Mouse (Mus musculus) lung, postnatal 14 days (tissue): Measurements from ENCODE around the gene P3h2.
A peak's percentile ranks its signal among the peaks of the same experiment; 100 is the strongest.

ENCODE experiments used
- DNase-seq: peaks from one replicate; pipeline ENCODE4 v3.0.0; 2021

The P3h2 gene

DNA sequence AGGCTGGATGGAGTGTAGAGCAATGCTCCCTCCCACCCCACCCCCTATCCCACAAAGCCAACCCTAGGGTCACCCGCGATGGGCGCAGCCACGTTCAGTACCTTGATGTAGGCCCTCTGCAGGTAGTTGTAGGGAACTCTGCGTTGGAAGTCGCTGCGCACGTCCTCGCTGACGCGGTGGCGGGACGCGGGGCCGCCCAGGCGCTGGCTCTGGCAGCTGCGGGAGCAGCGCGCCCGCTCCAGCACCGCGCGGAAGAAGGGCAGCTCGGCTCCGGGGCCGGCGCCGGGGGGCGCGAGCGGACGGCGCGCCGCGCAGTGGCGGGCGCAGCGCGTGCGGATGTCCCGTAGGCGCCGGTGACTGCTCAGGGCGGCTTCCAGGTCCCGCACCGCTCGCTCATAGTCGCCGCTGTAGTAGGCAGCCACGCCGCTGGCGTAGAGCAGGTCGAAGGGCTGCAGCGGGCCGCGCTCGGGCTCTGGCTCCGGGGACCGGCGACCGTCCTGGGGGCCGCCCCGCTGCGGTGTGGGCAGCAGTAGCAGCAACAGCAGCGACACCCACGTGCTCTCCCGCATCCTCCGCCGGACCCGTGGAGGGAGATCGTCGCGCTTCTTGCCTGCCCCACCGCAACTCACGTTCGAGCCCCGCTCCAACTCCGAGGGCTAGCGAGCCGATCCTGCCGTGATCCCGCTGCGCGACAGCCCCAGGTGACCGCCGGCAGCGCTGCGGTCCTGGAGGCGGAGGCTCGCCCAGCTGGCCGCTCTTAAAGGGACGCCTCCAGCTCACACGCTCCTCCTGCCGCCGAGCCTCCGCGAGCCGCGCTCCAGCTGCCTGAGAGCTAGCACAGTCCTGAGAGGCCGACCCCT is at the start of gene P3h2:
Gene P3h2 (minus strand): TSS at position 670 of the 860 bp plus-strand sequence.
- DNase-seq: peak; percentile 62

DNA sequence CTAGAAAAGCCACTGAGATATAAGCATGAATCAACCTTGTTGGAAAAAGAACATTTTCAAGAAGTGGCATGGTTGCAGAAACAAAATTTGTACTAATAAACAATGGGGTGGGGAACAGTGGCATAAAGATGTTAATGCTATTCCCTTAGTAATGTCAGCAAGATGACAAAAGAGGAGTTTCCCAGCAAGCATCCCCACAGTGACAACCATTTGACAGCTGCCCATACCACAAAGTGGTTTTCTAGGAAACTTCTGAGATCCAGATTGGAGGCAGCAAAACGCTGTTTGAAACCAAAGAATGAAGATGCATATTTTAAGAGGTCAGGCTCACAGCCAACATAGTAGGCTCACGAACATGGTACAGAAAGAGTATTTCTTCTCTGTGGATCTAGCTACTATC is 46.7 kb upstream of the P3h2 start:
- no peak for DNase-seq

DNA sequence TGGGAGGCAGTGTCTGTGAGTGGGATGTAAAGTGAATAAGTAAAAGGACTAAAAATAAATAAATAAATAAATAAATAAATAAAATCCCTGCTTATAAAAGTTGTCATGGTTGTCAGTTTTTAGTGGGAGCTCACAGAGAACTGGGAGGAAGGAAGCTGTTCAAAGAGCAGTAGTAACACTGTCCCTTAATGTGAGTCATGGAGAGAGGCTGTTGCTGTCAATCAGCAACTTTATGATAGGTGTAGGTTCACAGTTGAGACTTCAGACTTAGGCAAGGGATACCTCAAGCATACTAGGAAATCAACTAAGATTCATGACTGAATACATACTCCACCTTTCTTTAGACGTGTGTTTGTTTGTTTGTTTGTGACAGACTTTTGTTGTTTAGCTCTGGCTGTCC is 45.4 kb upstream of the P3h2 start:
- DNase-seq: no peak

DNA sequence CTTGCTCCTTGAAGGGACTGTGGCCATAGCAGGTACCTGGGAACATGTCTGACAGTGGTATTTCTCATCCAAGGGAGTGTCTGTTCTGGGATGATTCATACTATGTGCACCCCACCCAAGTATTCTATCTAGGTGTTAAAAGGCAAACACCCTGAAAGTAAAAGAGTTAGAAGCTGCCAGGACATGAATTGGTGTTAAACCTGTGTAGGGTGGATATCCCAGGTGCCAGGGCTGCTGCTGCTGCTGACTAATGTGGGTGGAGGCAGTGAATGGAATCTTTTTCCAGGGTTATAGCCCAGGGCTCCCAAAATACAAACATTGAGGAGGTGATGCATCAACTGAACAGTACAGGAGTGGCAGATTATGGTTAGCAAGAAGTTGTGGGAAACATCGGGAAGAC is 41.3 kb upstream of the P3h2 start:
- DNase-seq: no peak

DNA sequence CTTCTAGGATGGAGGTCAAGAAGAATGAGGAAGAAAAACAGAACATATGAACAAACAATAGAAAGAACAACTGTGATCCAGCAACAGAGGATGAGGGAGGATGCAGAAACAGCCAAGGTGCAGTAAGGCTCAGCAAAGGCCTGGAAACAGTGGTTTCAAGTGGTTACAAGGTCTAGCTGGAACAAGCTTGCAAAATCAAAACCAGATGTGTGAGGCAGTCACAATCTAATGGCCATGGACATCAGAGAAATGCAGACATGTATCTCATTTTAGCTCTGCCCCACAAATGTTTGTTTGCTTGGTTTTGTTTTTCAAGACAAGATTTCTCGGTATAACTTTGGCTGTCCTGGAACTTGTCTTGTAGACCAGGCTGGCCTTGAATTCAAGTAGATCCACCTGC is 25.5 kb upstream of the P3h2 start:
- DNase-seq: no peak

DNA sequence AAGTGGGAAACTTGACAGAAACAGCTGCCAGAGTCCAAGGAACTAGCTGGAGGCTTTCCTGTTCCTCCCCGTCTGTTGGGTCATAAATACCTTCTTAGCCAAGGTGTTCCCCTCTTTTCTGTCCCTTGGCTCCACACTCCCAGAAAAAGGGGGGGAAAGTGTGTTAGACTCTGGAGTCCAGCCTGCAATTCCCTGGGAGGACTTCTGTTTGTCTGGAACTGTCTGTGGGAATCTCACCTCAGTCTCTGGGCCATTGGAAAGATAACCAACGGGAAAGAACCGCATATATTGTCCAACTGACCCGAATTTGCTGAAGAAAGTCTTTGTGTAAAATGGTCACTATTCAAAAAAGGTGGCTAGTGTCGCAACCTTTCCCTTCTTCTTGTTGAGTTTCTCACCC is 1.0 kb upstream of the P3h2 start:
- DNase-seq: no peak

DNA sequence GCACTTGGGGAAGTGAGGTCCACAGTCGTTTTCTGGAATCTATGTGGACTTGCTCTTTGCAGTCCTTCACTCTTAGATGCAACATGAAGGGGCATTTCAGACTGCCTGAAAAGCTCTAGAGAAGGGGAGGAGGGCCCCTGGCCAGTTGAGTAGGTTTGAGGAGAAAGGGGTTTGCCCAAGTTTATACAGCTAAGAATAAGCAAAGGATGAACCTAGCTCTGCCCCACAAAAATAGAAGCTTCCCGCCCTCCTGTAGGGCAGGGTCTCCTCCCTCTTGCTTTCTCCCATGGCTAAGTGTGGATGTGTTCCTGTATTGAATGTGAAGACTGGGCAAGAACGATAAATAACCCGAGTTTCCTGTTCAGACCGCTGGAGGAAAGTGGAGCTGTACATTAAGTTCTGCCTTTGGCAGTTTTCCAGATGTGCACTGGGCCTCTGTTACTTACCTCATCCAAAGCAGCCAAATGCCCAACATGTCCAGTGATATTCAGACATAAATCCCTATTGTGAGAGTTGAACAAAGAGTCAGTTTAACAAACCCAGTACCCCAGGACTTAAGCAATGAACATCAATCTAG is 545 bp upstream of the P3h2 start:
- DNase-seq: no peak

DNA sequence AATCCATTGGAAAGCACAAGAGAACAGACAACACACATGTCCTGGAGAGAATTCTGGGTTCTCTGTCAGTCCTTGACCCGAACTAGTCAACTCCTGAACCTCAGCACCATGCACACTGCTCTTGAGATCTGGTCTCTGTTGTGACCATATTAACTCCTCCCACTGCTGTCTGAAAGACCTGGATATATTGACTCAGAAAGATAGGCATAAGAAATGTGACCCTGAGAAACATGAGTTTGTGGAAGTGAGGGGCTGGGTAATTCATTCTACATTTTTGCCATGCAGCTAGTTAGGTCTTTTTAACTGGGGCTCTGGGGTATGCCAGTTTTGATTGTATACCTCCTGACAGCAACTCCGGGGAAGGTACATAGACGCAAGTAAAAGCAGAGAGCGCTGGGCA is 1.3 kb downstream of the P3h2 start:
- DNase-seq: no peak

DNA sequence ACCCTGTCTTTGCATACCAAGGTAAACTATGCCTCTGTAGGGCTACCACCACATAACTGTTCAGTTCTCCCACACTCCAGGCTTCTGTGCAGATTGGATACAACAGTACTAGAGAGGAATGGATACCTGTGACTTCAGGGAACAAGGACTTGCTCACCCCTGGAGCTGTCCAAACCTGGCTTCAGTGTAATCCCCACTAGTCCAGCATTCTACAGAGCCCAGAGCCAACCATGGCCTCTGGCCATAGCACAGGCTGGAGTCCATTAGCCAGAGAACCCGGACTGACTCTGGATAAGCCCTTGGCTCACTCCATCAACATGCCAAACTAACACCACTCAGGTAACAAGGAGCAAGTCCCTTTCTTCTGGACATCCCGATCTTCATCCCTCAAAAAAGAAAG is 2.7 kb downstream of the P3h2 start:
- no peak for DNase-seq

DNA sequence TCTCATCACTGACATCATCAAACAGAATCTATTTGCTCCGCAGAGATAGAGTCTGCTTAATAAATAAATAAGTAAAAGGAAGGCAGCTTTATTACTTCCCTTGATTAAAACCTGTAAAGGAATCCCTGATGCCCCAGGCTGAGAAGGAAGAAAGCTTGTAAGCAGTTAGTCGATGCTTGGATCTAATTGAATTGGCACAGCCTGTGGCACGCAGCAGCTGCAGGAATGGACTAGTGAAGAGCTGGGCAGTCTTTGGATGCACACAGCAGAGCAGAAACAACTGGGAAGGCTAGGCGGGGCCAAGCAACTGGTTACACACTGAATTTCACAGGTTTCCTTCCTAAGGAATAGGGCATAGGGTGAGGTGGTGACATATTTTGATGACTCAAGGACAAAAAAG is 5.4 kb downstream of the P3h2 start:
- no peak for DNase-seq

DNA sequence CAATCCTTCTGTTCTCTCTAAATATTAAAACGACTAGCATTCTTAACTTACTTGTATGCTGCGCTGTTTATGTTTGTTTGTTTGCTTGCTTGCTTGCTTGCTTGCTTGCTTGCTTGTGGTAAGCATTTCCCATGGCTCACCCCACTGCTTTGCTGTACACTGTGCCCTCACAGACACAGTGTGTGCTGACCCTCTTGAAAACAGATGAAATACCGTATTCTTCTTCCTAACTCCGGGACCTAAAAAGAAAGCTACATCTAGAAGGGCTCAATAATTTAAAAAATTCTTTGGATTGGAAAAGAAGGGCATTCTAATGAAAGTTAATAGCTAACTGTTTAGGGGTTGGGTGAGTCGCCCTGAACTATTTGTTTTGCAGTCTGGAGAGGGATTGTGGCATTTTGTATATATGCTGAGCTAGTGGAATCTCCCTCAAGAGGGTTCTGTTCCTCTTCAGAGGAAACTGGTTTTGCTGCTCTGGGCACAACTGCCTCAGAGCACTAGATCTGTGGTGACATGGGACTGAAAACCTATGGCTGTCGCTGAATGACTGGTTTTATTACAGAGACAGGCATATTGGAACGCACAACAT is 9.8 kb downstream of the P3h2 start:
- DNase-seq: peak; percentile 28

DNA sequence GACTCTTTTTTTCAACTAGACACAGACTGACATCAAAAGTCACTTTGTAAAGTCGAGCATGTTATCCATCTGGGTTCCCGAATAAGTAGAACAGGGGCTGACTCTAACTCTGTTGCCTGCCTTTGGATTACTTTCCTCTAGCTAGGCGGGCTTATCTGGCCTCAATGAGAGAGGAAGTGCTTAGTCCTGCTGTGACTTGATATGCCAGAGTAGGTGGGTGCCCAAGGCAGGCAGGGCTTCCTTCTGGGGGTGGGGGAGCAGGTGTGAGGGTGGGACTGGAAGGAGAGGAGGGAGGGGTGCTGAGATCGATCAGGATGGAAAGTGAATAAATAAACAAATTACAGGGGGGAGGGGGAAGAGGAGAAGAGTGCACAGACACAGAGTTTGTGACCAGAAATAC is 11.7 kb downstream of the P3h2 start:
- DNase-seq: no peak

DNA sequence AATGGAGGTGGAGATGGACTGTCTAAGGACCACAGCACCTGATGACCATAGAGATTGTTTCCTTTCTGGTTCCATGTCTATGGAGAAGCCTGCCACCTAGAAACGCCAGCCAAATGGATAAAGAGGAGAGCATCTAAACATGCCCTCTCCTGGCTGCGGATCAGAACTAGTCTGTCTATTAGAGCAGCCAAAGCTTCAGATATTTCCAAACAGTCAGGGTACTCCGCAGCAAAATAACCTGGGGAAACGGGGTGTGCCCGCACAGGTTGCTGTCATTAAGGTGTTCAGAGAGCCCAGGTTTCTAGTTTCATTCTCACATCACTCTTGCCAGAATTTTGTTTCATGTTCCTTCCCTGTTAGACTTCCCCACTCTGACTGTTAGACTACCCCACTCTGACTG is 16.6 kb downstream of the P3h2 start:
- DNase-seq: no peak

DNA sequence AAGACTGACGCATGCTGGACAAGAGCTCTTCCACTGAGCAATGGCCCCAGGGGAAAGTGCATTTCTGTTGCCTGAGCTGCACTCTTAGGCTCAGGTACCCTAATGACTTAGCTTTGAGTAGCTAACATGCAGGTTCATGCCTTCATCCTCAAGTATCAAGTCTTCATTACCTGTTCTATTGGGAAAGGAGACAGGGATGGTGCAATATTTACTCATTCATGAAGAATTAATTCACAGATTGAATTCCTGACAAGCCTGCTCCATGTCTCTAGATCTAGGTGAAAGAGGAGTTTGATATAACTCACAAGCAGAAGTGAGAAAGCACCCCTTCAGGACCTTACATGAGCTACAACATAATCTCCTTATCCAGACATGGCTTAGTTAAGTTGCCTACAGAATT is 17.3 kb downstream of the P3h2 start:
- DNase-seq: no peak

DNA sequence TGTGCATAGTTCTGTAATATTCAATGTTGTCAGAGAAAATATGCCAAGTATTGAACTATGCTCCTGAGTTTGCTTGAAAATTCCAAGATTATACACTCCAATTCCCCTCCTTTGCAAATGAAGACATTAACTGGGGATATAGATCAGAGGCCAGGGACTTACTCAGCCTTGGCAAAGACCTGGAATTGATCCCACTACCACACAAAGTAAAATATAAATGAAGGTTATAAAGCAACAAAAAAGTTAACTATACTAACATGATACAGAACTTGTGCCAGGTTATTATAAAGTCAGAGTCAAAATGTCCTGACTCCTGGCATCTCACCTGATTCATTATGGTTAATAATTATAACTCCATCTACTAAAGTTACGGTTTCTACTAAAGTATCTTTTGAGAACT is 18.6 kb downstream of the P3h2 start:
- DNase-seq: no peak

DNA sequence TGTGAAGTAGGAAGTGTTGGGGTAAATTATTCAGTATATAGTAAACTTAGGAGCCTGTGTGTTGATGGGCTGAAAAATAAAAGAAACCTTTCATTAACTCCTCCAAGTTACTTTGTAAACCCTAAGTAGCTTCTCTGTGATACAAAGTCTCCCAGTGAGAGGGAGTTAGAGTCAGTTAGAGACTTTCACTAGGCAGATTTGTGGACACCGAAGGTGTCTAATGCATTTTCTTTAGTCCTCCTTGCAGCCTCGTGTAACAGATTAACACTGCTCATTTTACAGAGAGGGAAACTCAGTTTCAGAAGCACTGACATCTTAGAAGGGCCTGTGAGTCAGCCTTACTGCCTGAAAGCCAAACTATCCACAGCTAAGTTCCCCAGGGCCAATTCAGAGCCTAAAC is 20.4 kb downstream of the P3h2 start:
- no peak for DNase-seq

DNA sequence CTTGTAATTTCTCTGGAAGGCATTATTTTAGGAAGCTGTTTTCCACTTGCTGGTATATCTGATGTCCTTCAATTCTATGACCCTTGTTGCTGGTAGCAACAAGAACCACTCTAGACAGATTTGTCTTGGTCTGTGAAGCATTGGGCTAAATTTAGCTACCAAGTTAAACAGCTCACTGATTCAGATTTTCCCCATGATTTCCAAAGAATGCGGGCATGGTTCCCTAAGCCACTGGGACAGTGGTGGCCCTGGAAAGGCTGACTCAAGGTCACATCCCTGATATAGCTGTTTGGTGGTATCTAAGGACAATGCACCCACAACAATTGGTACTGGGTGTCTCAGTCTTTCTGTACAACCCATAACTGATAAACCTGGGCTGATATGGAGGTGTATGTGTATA is 22.8 kb downstream of the P3h2 start:
- no peak for DNase-seq

DNA sequence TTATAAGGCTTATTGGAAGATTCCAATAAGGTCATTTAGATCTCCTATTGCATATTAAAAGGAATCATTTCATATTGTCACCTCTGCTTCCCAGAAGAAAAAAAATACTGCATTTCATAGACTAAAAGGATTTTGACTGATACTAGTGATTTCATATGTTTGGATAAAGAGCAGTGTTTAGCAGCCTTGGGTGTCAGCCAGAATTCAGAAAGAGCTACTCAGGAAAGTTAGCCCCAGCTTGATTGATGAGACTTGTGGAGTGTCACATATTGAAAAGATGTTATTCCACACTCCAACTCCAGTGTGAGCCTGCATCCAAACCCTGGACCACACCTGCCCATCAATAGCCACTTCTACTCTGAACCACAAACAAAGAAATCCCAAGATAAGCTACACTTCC is 23.2 kb downstream of the P3h2 start:
- DNase-seq: no peak

DNA sequence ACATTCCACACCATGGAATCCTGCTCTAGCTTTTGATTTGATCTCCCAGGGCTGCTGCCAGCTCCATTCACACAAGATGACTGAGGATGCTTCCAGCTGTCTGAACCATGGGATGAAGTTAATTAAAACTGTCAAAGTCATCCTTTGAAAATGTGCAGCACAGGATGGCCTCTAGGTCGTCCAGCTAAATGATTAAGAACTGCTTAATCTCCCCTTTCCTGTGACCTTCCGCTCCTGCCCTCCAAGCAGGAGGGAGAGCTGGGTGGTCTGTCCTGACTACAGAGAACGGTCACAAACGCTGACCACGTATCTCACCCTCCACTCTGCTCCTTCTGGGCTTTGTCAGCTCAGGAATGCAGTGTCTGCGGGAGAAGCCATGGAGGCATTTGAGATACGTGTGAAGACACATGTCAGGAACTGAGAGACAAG is 26.6 kb downstream of the P3h2 start:
- no peak for DNase-seq

DNA sequence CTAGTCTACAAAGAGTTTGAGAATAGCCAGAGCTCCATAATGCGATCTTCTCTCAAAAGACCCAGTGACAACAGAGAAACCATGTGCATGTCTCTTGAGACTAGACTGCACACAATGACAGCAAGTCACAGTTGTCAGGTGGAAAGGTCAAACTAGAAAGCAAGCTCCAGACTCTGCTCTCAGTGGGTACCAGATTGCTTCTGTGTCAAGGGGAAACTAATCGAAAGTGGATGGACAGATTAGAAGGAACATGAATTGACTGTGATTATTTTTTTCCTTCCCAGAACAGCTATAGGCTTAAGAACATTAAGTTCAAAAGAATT is 27.5 kb downstream of the P3h2 start:
- no peak for DNase-seq

DNA sequence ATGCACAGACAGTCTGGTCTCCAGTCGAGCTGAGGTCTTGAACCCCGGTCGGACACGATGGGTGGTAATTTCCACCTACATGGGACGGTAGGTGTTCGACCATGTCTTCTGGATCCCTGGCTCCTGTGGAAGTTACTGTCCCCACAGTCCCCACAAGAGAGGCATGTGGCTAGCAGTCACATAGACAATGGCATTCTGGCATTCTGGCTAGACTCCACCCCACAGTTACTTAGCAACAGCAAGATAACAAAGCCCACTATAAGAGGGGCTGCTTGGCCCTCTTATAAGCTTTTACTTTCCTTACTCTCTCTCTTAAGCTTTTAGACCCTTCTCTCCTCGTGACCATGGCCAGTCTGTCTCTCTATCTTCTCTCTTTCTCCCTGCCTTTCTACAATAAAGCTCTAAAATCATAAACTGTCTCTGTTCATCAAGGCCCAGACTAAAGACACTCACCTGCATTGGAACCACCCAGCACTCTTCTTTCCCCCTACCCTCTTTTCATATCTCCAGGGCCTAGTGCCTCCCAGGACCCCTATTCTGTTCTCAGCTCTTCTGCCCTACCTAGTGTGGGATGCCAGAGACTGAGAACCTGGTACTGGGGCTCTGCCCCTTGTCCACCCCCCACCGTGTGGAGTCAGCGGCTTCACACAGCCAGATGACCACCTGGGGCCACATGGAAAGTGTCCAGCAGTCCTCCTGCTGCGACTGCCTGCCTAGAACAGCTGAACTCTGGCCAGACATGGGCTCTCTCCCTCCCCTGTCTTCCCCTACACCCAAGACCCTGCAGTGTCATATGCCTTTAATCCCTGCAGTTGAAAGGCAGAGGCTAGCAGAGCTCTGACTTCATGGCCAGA is 28.1 kb downstream of the P3h2 start:
- no peak for DNase-seq

DNA sequence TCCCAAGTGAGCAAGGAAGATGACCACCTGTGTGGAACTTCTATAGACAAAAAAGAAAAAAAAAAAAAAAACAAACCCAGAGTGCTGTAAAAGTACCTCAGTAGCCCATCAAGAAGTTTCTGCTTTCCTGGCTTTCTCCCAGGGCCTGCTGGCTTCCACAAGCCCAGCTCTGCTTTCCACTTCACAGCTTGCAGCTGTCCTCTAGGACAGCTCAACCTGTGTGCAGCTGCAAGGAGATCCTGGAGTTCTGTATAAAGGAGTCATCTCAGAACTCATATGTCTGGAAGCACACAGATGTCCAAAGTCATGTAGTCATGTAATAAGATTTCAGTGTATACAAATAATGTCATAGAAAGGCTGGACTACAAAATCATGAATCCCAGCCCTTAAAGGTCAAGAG is 30.5 kb downstream of the P3h2 start:
- DNase-seq: no peak

DNA sequence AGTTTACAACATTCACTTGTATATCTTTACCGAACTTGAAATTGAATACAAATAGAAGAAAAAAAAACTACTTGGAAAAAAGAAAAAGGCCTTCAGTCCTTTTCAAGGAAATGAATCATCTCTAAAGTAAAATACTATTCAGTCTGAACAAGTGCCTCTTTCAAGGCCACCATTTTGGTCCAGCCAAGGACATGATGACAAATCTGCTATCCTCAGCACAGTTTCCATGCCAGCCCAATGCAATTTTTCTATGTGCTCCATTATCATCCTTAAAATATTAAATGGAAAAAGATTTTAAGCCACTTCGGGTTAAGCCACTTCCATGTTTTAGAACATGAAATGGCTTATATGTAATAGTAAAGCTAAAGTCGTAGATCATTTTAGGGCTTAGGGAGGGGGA is 35.2 kb downstream of the P3h2 start:
- DNase-seq: no peak

DNA sequence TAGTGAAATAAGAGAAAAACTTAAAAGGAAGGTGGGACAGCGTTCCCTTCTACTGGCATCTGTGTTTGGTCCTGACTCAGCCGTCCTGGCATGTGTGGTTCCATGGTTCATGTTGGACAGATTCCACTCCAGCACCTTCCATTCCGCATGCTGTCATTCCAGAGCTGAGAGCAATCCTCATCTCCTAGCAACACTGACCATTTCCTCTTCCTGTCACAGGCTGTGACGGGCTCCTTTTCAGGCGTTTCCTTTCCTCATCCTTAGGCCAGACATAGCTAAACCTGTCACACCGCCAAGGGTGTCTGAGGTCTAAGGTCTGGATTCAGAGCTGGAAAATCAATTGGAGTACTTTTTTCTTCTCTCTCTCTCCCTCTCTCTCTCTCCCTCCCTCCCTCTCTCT is 40.5 kb downstream of the P3h2 start:
- DNase-seq: peak; percentile 12
